Comparison of ENCODE assay signal across 26 mouse cellular contexts in the genomic region with DNA sequence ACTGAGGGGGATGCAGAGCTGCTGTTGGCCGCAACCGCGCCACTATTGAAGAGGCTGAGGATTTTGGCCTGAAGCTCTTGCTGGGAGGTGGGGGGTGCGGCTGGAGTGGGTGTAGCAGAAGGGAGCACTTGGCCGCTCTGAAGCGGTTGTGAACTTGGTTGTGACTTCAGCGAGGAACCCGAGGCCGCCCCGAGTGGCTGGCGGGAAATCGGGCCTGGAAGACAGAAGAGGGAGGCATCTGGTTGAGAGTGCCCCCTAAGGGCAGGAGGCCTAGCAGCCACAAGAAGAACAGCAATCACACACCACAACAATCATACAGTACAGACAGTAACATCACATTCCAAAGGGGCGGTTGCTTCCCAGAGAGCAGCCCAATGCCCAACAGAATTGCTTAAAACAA. TPM values are rescaled to one million over a fixed set of nuclear protein-coding genes. Genes with fewer than 3 reads are reported as not detected.
A peak's percentile ranks its signal among the peaks of the same experiment; 100 is the strongest.
DNase-seq lines count a peak whose midpoint lies in the region; ATAC-seq and TF ChIP-seq lines count a peak whose summit lies in the region.
"Had no signal": no experiment of that assay in that cellular context is flagged by ENCODE, and none has a peak within 500 bp of the region (broad histone marks: within the 10 kb centered on the region; RNA-seq: fewer than 3 reads in every experiment).

No protein-coding gene starts in this region.

- ATAC-seq in forebrain, embryonic 11.5 days (replicated peaks; ENCODE audit: low FRiP score) = no peak
- ATAC-seq in forebrain, embryonic 12.5 days (ENCODE audit: low FRiP score) = no peak
- ATAC-seq: forebrain, embryonic 13.5 days; inflammation-experienced regulatory T-cells, adult 6 months; liver, embryonic 12.5 days; midbrain, embryonic 16.5 days had no signal

- intact Hi-C loops in left cerebral cortex, adult 2 months (cut with DNase I) = no loop called here

- H3K27me3 ChIP-seq in forebrain, embryonic 11.5 days (ENCODE audit: control insufficient read depth, insufficient read depth, low read length) = peaks cover 24% of the 10 kb centered on the region
- peaks cover 39% of the 10 kb centered on the region for H3K27me3 ChIP-seq in forebrain, embryonic 12.5 days
- H3K27me3 ChIP-seq in ES-Bruce4 (ENCODE audit: control insufficient read depth, insufficient read depth, low read length, poor library complexity, severe bottlenecking) = peaks cover 5% of the 10 kb centered on the region; the same call in 1 of the 2 replicates
- H3K27me3 ChIP-seq: CH12.LX had no signal

- H3K4me1 ChIP-seq in forebrain, embryonic 11.5 days (replicated peaks; ENCODE audit: control insufficient read depth, insufficient read depth, low read length) = peaks cover 8% of the 10 kb centered on the region
- peaks cover 18% of the 10 kb centered on the region for H3K4me1 ChIP-seq in forebrain, embryonic 12.5 days
- H3K4me1 ChIP-seq in ES-Bruce4 (ENCODE audit: control insufficient read depth, insufficient read depth, low read length) = no peaks in the 10 kb centered on the region

- no peak for TF ChIP-seq EP300 in ES-Bruce4 (IDR thresholded peaks at IDR 0.05; ENCODE audit: insufficient read depth, low read depth, low read length)

- 90% methylated on average over 13 of the region's 13 CpGs for WGBS in forebrain, embryonic 11.5 days
- 90% methylated on average over 13 of the region's 13 CpGs for WGBS in forebrain, embryonic 12.5 days

- no peak for TF ChIP-seq POLR2A in ES-Bruce4 (IDR thresholded peaks at IDR 0.05; ENCODE audit: insufficient read depth, low read length)

- peak; percentile 31 for TF ChIP-seq CTCF in left cerebral cortex, adult 2 months (IDR thresholded peaks at IDR 0.05)
- TF ChIP-seq CTCF in ES-Bruce4 (IDR thresholded peaks at IDR 0.05; ENCODE audit: low read depth, low read length) = peak; percentile 46

- no peak overlapping the region for H3K9ac ChIP-seq in forebrain, embryonic 11.5 days (ENCODE audit: low read length)
- no peak overlapping the region for H3K9ac ChIP-seq in forebrain, embryonic 12.5 days
- no peak overlapping the region for H3K9ac ChIP-seq in ES-Bruce4 (ENCODE audit: low read depth, poor library complexity, severe bottlenecking)
- H3K9ac ChIP-seq: embryonic facial prominence, embryonic 12.5 days; forebrain, embryonic 13.5 days; heart, embryonic 13.5 days; hindbrain, embryonic 13.5 days; limb, embryonic 13.5 days; liver, embryonic 12.5 days had no signal

- H3K36me3 ChIP-seq in forebrain, embryonic 11.5 days (ENCODE audit: control insufficient read depth, insufficient read depth, low read length) = peaks cover 34% of the 10 kb centered on the region
- peaks cover 85% of the 10 kb centered on the region for H3K36me3 ChIP-seq in forebrain, embryonic 12.5 days (replicated peaks)
- peaks cover 8% of the 10 kb centered on the region for H3K36me3 ChIP-seq in ES-Bruce4 (ENCODE audit: control insufficient read depth, insufficient read depth, low read length, poor library complexity, severe bottlenecking)

- H3K4me3 ChIP-seq in forebrain, embryonic 11.5 days (ENCODE audit: low read depth, low read length) = no peak overlapping the region
- no peak overlapping the region for H3K4me3 ChIP-seq in forebrain, embryonic 12.5 days (replicated peaks)
- no peak overlapping the region for H3K4me3 ChIP-seq in left cerebral cortex, adult 2 months
- H3K4me3 ChIP-seq in ES-Bruce4 (ENCODE audit: low read depth, low read length) = 0 out of 2 replicates have a peak overlapping the region, but pooled peaks have one; percentile 2
- H3K4me3 ChIP-seq: embryonic facial prominence, embryonic 12.5 days; forebrain, embryonic 13.5 days; heart, embryonic 13.5 days; hindbrain, embryonic 13.5 days; limb, embryonic 13.5 days; liver, embryonic 12.5 days had no signal

- no peak overlapping the region for H3K27ac ChIP-seq in forebrain, embryonic 11.5 days (ENCODE audit: low read depth, low read length)
- H3K27ac ChIP-seq in forebrain, embryonic 12.5 days = no peak overlapping the region
- H3K27ac ChIP-seq in left cerebral cortex, adult 2 months = no peak overlapping the region
- no peak overlapping the region for H3K27ac ChIP-seq in ES-Bruce4 (ENCODE audit: insufficient read depth, low read length)
- H3K27ac ChIP-seq: embryonic facial prominence, embryonic 12.5 days; forebrain, embryonic 13.5 days; heart, embryonic 13.5 days; hindbrain, embryonic 13.5 days; limb, embryonic 13.5 days; liver, embryonic 12.5 days had no signal

- H3K9me3 ChIP-seq in forebrain, embryonic 11.5 days (ENCODE audit: control insufficient read depth, low read length) = no peaks in the 10 kb centered on the region
- H3K9me3 ChIP-seq in forebrain, embryonic 12.5 days = no peaks in the 10 kb centered on the region
- no peaks in the 10 kb centered on the region for H3K9me3 ChIP-seq in ES-Bruce4 (replicated peaks; ENCODE audit: control insufficient read depth, insufficient read depth, low read length, poor library complexity, severe bottlenecking)
- H3K9me3 ChIP-seq: embryonic facial prominence, embryonic 12.5 days; forebrain, embryonic 13.5 days; heart, embryonic 13.5 days; hindbrain, embryonic 13.5 days; limb, embryonic 13.5 days; liver, embryonic 12.5 days had no signal

- DNase-seq in forebrain, embryonic 11.5 days (ENCODE audit: low spot score) = peak; percentile 48
- no peak for DNase-seq in left cerebral cortex, adult 2 months (ENCODE audit: extremely low spot score in 1 of 2, low spot score in 2 of 2)
- no peak for DNase-seq in left cerebral cortex, adult 18-20 months (ENCODE audit: low spot score in 2 of 2)
- DNase-seq in ZHBTc4 (ENCODE audit: low read depth, low spot score) = peak; percentile 67
- DNase-seq in gastrocnemius, postnatal 25 days = no peak
- DNase-seq: adrenal gland, postnatal 36 days; B cell, adult 2 months; gastrocnemius, postnatal 14 days; heart, adult 18-20 months; kidney, adult 18-20 months; kidney, postnatal 14 days; layer of hippocampus, postnatal 36 days; lung, adult 18-20 months; lung, postnatal 14 days; thymus, postnatal 25 days had no signal

- H3K4me2 ChIP-seq in forebrain, embryonic 11.5 days (ENCODE audit: low read depth, low read length, severe bottlenecking) = no peak overlapping the region
- no peak overlapping the region for H3K4me2 ChIP-seq in forebrain, embryonic 12.5 days
- H3K4me2 ChIP-seq: embryonic facial prominence, embryonic 12.5 days; forebrain, embryonic 13.5 days; heart, embryonic 13.5 days; hindbrain, embryonic 13.5 days; limb, embryonic 13.5 days; liver, embryonic 12.5 days had no signal

RNA-seq across cellular contexts. Expression of gene Ncoa5, which starts 32.7 kb away (rescaled TPM):
- polyA plus RNA-seq in forebrain, embryonic 11.5 days (2014; fragmentation: Nextera tagmentation; extraction: Ambion mirVana) = 113 and 114 TPM in 2 replicates
- polyA plus RNA-seq in forebrain, embryonic 12.5 days (2016; fragmentation: Nextera tagmentation; extraction: Ambion mirVana) = 138 and 144 TPM in 2 replicates
- total RNA-seq in left cerebral cortex, adult 2 months (2021) = 10 to 100 TPM; 55.5 to 57.5 TPM
- total RNA-seq in left cerebral cortex, adult 18-20 months (2021) = 10 to 100 TPM; 53.4 to 56.8 TPM
- polyA plus RNA-seq in ES-Bruce4 (2011; ENCODE audit: insufficient read depth, insufficient read length, low read depth, missing spikeins) = 30.8 and 33.7 TPM in 2 replicates
- total RNA-seq in gastrocnemius, postnatal 25 days (2021) = 10 to 100 TPM in 1 of 2 experiments, 1 to 10 TPM in 1; 9.9 to 12.6 TPM

RNA-seq across cellular contexts. Expression of gene Slc12a5, which starts 41.4 kb away (rescaled TPM):
- polyA plus RNA-seq in forebrain, embryonic 11.5 days (2014; fragmentation: Nextera tagmentation; extraction: Ambion mirVana) = 1.6 and 2.6 TPM in 2 replicates
- 5.6 and 6.2 TPM in 2 replicates for polyA plus RNA-seq in forebrain, embryonic 12.5 days (2016; fragmentation: Nextera tagmentation; extraction: Ambion mirVana)
- 100 to 1,000 TPM; 575 to 581 TPM for total RNA-seq in left cerebral cortex, adult 2 months (2021)
- total RNA-seq in left cerebral cortex, adult 18-20 months (2021) = 100 to 1,000 TPM; 538 to 565 TPM
- polyA plus RNA-seq in ES-Bruce4 (2011; ENCODE audit: insufficient read depth, insufficient read length, low read depth, missing spikeins) = 1.6 and 1.9 TPM in 2 replicates
- total RNA-seq in gastrocnemius, postnatal 25 days (2021) = under 1 TPM; 0.21 to 0.38 TPM

RNA-seq across cellular contexts. Expression of gene Cd40, which starts 53.5 kb away (rescaled TPM):
- 3.9 and 4.2 TPM in 2 replicates for polyA plus RNA-seq in forebrain, embryonic 11.5 days (2014; fragmentation: Nextera tagmentation; extraction: Ambion mirVana)
- polyA plus RNA-seq in forebrain, embryonic 12.5 days (2016; fragmentation: Nextera tagmentation; extraction: Ambion mirVana) = 2.7 and 4.8 TPM in 2 replicates
- under 1 TPM; 0.42 to 0.61 TPM for total RNA-seq in left cerebral cortex, adult 2 months (2021)
- under 1 TPM; 0.44 to 0.80 TPM for total RNA-seq in left cerebral cortex, adult 18-20 months (2021)
- polyA plus RNA-seq in ES-Bruce4 (2011; ENCODE audit: insufficient read depth, insufficient read length, low read depth, missing spikeins) = 5.3 and 5.8 TPM in 2 replicates
- under 1 TPM; 0.48 to 0.84 TPM for total RNA-seq in gastrocnemius, postnatal 25 days (2021)

Comparison
In these comparisons a context has a peak if more than half of its experiments do, and no peak if none do; other contexts are left out.
1. DNase-seq: peak in forebrain, embryonic 11.5 days (single experiment) and ZHBTc4 (single experiment); none in left cerebral cortex, adult 2 months (0 of 2), left cerebral cortex, adult 18-20 months (0 of 2) and gastrocnemius, postnatal 25 days (single experiment).
2. RNA of gene Slc12a5, which starts 41.4 kb away (total RNA-seq): 575 to 581 TPM in left cerebral cortex, adult 2 months and 538 to 565 TPM in left cerebral cortex, adult 18-20 months; 0.21 to 0.38 TPM in gastrocnemius, postnatal 25 days; every median in the first group is over 100 times any median in the second.